Mouse (Mus musculus): ENCODE measurements at regions not wholly inside any gene's neighbourhood (a gene's known extent, or its start where the extent isn't known, plus 50 kb on each side); places are given as distances from the start of the nearest gene placed in this dataset.

DNA sequence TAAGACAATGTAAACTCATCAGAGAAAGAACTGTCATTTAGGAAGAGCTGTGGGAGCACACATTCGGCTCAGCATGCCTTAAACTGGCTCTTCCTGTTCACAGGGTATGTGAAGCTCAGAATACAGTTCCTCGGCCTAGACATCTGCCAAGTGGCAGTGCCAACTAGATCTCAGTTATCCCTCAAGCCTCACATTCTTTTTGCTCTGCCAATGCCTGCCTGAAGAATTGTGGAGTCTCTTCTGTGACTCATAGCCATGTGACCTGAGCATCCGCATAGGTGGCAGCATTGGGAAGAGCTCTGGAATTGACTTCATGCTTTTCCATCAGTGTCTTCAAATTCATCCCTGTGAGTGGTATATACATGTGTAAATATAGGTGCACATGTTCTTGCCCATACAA, 59.7 kb downstream of the Prlhr start:
- DNase-seq, result no peak

GRCm38 (mm10) chr19:60399425-60399824, 68.7 kb downstream of the Prlhr start:
- no peak for DNase-seq

DNA sequence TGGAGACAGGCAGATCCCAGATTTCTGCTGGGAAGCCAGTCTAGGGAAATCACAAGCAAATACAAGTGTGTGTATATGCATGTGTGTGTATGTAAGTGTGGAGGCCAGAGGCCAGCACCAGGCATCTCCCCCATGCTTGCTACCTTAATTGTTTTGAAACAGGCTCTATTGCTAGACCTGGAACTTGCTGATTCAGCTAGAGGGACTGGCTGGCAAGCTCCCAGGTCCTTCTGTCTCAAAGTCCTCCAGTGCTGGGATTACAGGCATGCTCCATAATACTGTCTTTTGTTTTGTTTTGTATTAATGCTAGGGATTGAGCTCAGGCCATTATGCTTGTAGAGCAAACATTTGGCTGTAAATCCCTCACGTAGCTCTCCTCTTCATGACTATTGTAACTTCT, 70.4 kb downstream of the Prlhr start:
- no peak for DNase-seq

DNA sequence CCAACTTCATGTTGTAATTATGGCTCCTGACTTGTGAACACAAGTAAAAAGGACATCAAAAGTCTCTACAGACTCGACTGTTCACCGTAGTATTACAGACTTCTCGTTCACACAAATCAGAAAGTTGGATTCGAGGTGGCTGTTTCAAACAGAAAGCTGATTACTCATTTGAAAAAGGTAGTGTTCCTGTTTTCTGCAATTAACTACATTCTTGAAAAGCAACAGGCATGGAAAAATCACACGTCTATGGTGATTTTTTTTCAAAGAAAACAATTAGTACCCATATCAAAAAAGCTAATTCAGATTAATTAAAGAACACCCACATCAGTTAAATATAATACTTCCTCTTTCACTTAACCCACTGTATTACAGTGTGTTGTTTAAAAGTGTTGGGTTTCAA, 71.5 kb downstream of the Prlhr start:
- DNase-seq, result no peak

DNA sequence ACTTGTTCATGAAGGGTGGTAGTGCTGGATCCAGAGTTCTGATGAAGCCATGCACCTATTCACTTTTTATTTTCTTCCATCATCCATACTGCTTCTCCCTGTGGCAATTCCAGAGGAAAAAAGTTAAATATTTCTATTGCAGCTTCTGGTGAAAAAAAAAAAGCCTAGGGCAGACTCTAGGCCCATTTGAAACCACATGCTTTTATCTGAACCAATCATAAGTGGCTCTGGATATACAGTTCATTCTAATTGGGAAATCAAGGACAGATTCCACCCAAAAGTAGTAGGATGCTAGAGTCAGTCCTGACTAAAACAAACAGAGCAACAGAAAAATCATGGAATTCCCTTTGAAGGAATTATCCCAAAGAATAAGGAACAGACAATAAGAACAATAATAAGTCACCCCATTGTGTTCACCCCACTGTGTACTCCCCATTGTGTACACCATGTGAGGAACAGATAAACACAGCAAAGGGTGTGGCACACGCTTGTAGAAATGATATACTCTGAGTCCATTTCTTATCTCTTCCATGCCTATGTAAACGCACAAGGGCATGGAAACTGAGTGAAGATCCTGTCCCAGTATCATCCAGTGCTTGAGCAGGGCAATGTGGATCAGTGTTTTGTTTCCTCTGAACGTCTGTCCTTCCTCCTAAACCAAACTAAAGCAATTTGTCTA, 81.4 kb downstream of the Prlhr start:
- no peak for DNase-seq

DNA sequence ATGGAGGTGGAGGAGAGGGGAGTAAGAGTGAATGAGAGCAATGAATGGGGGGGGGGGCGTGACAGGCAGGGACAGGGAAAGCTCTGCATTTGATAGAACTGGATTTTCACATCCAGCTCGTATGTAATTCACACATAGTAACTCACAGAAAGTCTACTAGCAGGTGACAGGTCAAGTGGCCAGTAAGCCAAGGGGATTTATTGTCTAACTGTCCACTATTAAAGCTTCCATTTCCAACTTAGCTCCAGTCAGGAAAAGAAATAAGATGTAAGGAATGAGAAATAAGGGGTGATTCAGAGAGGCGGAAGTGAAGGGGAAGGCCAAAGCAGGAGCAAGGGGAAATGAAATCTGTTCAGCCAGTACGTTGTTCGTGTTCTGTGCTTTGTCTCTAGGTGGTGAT, 83.4 kb downstream of the Prlhr start:
- no peak for DNase-seq

DNA sequence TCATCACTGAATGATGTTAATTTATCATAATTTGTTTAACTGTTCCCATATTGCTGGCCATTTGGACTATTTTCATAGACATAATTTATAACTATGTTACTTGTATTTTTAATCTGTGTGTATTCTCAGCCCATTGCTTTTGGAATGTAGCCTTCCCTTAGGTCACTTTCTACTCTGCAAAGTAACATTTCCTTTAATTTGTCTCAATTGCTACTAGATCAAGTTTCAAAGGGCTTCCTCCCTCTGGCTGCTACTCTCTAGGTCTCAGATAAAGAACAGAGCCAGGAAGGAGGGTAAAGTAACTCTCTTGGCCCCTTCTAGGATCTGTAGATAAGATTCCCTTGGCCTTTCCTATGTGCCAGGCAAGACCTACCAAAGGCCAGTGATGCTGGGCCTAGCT, 85.4 kb downstream of the Prlhr start:
- no peak for DNase-seq

DNA sequence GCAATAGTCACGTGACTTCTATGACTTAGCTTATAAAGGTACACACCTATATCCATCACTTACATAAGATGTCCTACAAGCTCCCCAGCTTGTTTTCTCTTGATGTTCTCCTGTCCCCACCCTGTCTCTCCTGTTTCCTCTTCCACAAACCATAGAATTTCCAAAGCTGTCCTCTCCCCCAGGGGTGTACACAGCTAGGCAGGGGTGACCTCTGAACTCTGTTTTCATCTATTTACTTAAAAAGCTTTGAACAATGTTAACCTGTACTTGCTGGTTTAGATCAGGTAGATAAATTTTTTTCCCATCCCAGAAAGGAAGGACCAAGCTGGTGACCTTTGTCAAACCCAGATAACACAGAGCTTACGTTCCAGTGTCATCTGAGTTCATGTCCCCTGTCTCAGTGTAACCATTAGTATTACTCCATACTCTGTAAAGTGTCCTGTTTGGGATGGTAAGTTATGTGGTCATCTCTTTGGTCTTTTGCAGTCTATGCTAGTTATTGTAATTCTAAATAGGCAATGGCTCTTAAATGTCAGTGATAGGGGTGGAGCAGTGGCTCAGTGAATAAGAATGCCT, 89.0 kb downstream of the Prlhr start:
- DNase-seq, result no peak

- DNase-seq, result no peak
Measured at GRCm38 (mm10) chr19:60363988-60364599, 104.0 kb downstream of the Prlhr start.

DNA sequence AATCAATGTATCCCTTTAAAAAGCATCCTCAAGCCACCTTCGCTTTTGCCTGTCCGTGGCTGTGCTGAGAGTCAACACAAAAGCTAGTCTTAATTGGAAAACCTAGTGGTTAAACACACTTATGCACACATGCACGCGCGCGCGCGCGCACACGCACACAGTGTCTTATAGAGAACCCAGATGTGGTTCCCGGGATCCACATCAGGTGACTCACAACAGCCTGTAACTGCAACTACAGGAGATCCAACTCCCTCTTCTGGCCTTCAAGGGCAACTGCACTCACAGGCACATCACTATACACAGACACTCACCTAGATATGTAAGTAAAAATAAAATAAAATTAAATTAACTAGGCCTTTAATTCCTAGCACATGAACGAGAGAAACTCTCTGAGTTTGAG, 118.4 kb upstream of the Fam204a start:
- no peak for DNase-seq

- peak; percentile 5 for DNase-seq
Measured at GRCm38 (mm10) chr19:60341485-60341884, 115.0 kb upstream of the Fam204a start.

DNA sequence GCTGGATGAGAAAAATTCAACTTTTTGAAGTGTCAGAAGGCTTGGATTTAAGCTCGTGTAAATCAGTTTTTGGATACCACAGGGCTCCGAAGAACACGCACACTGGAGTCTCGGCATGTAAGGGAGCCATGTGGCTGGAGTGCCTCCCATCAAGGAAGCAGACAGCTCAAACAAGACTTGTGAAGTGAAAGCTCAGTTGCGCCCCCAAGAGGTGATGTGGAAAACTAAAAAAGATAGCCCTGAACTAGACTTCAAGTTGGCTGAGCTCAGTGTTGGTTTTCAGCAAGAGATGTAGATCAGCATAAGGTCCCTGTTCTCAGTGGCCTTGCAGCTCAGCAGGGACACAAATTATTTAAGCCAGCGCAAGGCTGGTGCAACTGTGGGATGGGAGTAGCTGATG, 113.7 kb upstream of the Fam204a start:
- no peak for DNase-seq

GRCm38 (mm10) chr19:60334521-60334920, 108.0 kb upstream of the Fam204a start:
- DNase-seq, result no peak

GRCm38 (mm10) chr19:60328295-60328694, 101.8 kb upstream of the Fam204a start:
- no peak for DNase-seq

DNA sequence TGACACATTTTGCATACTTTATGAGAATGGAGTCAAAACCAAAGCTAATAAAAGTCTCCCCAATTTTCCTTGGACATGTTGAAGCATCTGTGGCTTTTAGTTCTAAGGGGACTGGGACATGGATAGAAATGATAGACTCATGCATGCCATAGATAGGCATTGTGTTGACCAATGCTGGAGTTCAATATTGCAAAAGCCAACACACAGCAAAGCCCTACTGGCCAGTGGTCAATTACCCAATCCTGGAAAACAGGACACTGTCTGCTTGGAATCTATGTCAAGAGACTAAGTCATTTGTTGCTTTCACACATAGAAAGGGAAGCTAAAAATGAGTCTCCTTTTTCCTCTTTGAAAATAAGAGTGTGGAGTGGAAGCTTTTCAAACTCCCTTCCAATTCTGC, 99.1 kb upstream of the Fam204a start:
- DNase-seq, result no peak

DNA sequence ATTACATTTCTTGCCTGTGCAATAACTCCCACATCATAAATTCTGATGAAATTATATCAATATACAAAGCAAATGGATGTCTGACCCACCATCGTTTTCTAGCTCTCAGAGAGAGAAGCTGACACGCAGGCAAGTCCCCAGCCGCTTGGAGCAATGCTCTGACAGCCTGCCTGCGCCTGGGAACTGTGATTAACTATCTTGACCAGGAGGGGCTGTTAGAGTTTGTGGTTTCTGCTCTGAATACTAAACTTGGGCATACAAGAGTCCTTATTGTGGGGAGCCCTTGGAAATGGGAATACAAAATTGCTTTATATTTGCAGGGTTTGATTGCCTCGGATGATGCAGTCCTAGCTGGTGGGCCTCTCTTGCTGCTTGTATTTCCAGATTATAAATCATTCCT, 98.6 kb upstream of the Fam204a start:
- no peak for DNase-seq

DNA sequence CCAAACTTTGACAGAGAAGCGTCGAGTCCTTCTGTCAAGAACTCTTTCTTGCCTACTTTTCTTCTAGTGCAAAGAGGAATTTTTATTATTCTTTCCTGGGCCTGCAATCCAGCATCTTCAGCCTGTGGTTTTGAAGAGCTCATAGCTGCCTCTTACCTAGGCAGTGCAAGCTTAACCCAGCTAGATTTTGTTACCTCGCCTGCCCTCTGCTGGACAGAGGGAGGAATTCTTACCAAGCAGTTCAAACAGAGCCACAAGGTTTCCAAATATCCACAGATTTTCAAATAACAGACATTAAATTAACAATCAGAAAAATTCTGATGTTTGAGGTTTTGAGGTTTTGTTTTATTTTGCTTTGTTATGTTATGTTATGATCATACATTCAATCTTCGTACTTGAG, 84.1 kb upstream of the Fam204a start:
- peak; percentile 36 for DNase-seq

- DNase-seq, result no peak
Measured at GRCm38 (mm10) chr19:60302371-60302770, 75.9 kb upstream of the Fam204a start.

DNA sequence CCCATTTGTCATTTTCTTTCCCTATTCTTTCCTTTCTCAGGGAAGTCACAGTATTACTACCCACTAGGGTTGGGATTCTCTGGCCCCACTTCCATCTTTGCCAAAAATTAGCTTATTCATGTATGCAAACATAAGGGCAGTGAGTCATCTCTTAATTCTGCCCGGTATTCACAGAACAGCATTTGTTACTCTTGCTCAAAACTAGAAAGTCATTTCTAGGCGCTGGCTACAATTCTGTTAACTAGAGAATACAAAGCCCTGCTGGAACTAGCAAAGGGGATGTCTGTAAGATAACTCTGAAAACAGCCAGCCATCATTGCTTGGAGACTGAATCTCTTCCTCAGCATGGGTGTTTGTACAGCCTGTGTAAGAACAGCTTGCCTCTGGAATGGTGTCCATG, 74.4 kb upstream of the Fam204a start:
- DNase-seq, result no peak

GRCm38 (mm10) chr19:60290244-60290643, 63.7 kb upstream of the Fam204a start:
- no peak for DNase-seq

DNA sequence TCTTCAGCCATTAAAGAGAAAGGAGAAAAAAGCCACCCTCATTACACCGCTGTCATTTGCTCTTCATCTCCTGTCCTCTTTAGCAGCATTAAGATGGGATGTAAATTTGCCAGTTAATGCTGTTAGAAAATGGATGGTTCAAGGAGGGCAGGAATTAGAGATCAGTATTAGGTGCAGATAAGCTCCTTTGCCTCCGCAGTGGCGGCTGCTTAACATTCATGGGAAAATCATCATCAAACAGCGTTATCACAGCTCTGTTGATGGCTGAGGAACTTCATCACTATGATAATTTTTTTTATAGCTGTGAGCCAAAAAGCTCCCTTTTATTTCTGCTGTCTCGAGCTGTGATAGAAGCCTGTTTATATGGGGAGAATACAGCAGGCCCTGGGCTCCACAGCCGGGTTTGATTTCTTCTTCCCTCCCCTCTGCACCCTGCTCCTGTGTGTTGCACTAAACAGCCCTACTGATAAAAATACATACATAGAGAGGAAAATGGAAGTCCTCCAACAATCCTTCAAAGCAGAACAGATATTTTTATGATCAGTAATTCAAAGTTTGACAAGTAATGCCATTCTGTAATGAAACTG, 60.4 kb upstream of the Fam204a start:
- DNase-seq, result no peak

DNA sequence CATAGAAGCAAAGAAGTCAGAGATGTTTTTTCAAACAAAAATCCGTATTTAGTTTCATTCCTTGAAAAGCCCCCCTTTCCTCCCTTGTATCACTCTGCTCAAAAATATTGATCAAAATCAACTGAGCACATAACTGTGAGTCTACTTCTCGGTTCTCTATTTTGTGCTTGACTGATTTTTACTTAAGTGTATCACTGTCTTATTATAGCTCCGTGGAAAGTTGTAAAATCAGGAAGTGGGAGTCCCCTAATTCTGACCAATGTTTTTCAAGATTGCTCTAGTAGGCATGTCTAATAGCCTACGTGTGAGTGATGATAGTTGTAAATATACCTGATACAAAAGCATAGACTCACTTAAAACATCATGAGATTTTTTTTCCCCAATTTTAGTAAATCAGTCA, 58.4 kb upstream of the Fam204a start:
- DNase-seq, result no peak

All from cerebellum, adult 9-11 months (tissue).